Mouse (Mus musculus) right cerebral cortex, postnatal 14 days (tissue): ENCODE data around the gene Pmp22.

Experiments
- DNase-seq: peaks from one replicate; pipeline ENCODE4 v3.0.0; 2022

Gene Pmp22

DNA sequence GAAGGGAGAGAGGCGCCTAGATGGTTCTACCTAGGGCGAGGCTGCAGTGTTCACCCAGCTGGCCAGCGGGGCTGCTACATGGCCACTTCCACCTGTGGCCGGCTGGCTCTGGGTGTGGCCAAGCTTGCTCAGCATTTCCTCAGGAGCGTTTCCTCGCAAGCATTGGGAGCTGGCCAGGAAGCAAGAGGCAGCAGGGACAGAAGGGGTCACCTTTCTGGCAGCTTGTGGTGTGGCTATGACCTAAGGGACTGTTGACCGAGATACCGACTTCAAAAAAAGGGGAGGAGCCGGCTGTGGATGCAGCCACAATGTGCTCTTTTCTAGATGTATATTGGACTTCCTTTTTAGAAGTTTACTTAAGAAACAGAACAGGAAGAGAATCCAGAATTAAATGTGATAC is 593 bp downstream of the Pmp22 start:
- DNase-seq: no peak

DNA sequence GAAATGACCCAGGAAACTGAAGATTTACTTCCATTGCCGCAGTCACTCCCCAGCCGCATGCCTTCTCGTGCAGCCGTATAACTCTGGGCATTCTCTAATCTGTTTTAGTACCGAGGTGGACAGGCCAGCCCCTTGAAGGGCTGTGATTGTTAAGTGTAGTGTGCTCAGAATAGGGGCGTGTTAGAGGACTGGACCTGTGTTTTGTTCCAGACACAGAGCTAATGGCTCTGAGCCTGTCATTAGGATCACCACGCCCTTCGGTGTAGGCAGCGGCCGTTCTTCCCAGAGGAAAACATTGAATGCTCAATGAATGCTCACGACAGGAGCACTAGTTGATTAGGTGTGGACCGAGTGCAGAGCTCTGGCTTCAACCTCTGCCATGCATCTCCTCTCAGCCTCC is 1.1 kb downstream of the Pmp22 start:
- DNase-seq: no peak

DNA sequence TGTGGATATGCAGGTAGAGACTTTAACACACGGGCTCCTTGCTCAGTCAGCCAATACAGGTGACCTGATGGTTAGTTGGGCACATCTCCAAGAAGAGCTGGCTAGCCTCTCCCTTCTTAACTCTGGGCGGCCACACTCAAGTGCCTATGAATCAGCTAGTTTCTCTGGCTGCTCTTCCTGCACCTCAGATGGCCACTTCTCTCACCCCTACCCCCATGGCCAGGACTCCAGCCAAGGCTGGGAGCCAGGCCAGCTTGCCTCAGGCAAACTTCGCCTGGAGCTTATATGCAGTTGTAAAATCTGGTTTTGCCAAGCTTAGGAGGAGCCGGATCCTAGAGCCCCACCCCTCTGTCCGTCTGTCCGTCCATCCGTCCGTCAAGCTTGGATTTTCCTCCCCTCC is 1.7 kb downstream of the Pmp22 start:
- no peak for DNase-seq

DNA sequence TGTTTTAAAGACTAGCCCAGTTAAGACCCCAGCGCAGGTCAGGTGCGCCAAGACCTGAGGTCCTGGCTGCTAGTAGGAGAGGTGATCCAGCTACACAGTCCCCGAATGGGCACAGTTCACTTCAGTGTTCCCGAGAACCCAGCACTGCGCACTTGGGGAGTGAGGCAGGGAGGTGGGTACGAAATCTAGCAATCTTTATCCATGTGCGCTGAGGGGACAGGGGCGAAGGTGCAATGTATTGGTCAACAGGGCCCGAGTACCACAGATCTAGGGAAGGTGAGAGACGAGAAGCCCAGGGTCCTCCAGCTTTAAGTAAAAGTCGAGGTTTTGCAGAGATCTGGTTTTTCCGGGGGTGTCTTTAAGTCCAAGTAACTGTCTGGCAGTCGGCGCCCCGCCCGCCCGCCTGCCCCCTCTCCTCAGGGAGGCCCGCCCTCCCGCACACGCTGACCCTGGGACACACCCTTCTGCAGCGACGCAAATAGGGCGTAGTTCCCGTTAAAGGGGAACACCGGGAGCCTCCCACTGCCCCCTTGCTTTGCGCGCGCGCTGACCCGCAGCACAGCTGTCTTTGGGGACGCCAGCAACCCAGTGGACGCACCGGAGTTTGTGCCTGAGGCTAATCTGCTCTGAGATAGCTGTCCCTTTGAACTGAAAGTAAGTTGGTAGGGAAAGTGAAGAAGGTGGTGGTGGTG is 2.4 kb downstream of the Pmp22 start:
- no peak for DNase-seq

DNA sequence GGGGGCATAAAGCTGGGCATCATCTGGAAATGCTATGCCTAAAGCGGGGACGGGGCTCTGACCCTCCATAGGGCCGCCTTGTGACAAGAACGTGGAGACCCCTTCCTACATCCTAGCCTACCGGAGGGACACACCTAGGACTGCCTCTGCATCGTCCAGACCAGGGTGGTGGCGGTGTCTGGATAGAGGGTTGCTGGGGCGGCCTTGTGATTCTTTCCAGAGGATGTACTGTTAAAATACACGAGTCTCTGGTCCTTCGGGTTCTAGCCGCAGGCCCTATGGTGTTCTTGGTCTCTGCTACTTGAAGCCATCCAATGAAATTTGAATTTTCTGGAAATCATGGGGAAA is 2.9 kb downstream of the Pmp22 start:
- DNase-seq: no peak

DNA sequence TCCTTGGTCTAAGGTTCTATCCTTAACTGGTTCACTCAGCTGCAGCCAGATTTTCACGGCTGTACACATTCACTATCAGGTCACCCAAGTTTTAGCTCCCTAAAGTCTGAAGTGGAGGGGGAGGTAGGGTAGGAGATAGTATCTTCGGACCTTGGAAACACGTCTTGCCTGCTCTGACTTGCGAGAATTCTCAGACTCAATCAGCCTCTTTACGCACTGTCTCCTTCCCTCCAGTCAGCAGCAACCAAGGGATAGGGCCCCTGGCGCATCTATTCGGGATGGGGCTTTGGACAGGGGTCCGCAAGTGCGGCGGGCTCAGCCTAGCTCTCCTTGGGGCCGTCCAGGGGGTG is 3.3 kb downstream of the Pmp22 start:
- DNase-seq: no peak

DNA sequence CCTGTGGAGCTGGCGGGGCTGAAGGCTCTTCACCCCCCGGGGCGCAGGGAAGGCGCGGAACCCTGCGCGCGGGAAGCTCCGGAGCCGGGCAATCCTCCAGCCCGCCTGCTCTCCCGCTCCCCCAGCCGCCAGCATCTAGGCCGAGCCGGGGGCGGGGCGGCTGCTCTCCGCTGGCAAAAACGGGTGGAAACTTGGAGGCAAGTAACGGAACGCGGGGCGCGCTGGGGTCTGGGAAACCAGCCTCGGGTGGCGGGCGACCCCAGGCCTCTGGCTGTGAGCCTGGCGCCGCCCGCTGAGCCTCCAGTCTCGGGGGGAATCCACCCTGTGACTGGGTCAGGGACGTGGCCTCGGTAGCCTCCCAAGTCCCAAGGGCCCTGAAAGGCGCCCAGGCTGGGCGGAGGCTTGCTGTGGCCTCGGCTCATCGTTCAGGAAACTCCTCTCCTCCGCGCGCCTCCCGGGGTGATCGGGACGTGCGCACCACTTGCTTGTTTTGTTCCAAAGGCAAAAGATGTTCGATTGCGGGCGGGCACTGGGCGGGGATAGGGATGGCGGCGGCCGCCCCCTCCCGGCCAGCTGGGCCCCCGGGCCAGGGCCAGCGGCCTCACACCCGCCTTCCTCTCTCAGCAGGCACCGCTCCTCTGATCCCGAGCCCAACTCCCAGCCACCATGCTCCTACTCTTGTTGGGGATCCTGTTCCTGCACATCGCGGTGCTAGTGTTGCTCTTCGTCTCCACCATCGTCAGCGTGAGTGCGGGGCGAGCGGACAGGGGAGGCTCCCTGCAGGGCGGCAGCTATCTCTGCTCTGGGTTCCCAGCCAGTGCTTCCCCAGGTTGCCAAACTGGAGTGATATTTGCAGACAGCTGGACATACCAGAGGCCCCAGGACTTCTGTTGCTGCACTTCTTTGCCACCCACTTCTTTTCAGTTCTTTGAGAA is 4.0 kb downstream of the Pmp22 start:
- peak; percentile 69 for DNase-seq

DNA sequence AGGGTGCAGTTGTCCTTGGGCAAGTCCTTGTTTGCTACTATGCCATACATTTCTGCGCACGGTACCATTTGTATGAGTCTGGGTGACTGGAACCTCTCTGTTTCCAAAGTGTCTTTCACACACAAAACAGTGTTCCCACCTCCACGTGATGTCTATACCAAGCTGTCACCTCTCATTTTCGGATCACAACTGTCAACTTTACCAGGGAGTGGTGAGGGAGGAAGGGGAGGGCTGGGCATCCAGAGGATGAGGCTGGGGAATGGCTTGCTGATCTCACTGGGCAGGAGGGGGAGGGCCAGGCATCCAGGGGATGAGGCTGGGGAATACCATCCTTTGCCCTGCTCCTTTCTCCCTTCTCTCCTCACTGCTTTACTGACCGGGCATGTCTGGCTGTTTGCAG is 5.2 kb downstream of the Pmp22 start:
- no peak for DNase-seq

DNA sequence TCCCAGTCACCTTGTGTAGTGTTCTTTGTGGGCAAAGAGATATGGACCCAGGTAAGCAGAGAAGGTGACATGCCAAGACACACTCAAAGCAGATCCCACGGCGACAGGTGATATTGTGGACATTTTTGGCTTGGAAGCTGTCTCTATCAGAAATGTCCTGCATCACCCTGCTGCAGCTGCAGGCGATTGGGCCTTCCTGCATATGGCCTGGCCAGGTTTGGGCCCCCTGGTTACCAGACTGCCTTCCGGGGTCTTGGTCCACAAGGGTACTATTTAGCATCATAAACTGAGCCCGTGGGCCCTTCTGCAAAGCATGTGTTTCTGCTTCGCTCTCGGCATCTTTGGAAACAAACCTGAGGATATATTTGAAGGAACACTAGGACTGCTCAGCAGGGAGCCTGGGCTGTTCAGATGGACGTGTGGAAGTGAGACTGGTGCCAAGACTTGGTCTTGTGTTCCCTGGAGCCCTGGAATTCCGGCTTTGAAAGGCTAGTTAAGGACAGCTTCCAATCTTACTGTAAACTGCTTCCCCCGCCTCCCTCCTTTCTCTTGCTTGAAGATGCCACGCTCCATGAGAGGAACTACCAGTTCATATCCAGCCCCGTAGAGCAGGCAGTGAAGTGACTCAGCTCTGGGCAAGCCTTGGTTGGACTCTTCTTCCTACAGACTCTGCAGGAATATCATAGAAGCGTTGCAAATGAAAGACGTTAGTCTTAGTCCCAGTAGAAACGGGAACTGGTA is 6.1 kb downstream of the Pmp22 start:
- DNase-seq: no peak

DNA sequence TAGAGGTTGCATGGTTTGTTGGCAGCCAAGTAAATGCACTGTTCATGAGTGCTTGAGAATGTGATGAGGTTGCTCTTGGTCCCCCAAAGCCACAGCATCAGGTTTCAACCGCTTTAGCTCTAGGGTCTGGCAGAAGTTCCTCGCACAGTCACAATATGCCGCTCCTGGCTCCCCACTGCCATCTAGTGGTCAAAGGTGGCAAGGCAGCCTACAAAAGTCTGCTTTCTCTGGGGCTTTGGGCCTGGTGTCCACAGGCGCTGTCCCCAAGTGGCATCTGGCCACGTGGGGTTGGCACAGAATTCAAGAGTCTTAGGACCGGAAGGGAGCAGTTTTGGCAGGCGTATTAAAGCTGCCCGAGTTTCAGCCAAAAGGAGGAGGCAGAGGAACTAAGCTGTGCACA is 6.8 kb downstream of the Pmp22 start:
- peak; percentile 92 for DNase-seq

DNA sequence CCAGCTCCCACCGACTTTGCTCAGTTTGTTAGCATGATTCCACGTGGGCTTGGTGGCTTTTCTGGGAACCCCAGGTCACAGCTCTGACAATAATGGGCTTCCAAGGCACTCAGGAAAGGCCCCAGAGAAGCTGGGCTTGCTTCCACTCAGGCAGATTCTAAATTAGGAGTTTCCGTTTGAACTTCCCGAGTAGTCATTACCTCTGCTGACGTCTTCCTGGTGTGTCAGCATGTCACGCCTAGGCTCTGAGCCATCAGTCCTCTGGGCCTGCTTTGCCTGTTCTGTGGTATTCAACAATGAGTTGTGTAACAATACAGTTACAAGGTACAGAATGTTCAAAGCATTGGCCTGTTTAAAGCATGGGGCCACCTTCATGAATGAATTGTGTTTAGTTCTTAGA is 7.4 kb downstream of the Pmp22 start:
- no peak for DNase-seq

DNA sequence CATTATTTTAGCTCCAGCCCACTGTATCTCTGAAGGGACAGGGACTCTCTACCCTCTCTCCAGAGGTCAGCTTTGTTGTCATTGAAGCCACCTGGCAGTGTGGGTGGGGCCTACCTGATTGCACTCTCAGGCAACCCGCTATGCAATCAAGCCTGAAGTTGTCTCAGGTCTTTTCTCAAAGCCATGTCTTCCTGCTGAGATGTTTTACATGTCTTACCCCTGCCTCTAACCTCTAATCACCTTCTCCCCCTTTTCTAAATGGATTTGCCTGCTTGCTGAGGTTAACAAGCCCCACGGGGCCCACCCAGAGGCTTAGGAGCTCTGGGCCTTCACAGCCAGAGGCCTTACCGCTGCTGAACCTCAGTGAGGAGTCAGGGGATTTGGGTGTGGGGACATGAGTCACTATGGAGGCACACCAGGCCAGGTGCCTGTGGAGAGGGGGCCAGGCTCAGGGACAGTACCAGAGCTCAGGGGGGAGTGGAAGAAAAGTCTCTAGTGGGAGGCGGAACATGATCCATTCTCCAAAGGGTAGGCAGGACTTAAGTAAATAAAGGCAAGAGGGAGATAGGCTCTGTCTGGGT is 8.1 kb downstream of the Pmp22 start:
- no peak for DNase-seq

DNA sequence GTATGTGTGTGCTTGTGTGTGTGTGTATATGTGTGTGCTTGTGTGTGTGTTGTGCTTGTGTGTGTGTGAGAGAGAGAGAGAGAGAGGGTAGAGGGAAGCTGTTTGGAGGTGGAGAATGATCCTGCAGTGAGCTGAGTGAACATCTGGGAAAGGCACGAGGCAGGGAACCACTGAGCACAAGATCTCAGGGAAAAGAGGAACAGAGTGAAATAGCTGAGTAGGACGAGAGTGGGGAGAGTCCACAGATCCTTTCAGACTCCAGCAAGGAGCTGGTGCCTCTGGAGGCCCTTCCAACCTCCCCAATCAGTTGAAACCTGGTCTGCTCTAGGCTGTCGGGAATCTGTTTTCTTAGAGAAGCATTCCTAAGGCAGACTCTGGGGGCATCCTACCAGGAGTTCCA is 10.0 kb downstream of the Pmp22 start:
- DNase-seq: no peak

DNA sequence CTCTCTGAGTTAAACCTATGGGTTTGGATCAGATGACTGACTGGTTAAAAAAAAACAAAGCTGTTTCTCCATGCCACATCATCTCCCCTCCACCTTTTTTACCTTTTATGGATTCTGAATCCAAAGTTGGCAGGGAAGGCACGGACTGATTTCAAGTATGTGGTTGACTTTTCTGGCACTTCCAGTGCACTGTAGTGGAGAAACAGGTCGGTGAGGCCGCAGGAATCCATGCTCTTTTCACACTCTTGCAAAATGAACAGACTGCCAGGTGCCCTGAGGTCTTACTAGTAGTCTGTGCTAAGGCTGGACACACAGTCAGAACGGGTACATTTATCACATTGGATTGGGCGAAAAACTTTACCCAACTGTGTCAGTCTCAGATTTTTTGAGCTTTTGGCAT is 13.5 kb downstream of the Pmp22 start:
- no peak for DNase-seq

DNA sequence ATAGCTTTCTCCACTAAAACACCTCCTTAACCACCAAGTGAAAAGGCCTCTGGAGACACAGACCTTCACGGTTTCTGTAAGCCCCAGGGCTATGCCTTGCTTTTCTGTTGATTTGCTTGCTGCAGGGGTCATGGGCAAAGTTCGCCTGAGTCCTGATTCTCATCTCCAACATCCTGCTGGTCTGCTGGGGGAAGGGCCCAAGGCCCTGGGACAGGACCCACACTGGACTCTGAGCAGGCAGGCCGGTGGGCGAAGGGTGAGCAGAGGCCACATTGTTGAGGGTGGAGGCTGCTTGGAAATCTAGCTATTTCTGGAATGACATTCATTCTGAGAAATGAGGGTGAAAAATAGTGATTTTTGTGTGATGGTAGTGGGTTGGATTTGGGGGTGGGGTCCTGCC is 14.0 kb downstream of the Pmp22 start:
- no peak for DNase-seq

DNA sequence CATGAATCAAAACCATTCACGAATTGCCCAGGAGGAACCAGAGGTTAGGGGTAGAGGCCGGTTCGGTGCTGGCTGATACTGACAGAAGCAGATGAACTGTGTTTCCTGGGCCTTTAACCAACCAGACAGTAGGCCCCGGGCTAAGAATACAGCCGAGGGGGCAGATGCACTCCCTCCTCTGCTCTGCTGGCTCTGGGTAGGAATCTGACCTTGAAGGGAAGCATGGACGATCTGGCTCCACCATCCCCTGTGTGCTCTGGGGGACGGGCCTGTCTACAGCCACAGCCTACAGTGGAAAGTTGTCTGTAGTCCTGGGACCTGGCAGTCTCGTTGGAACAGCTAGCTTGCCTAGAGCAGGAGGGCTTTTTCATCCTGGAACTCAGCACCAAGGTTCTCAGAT is 14.7 kb downstream of the Pmp22 start:
- DNase-seq: no peak

DNA sequence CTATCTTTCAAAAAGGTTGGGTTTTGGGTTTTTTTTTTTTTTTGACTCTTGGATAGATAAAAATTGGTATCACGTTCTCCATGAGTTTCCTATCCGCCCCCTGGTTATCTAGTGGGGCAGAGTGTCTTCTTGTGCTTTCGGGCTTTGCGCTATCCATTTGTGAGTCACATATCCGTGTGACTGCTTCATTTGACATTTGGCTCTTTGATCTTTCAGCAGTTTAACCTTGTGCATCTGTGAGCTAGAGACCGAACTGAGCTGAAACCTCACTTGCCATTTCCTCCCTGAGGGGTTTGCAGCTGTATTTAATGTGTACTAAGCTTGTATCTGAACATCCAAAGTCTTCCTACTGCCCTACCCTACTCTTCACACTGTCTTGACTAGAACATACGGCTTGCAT is 17.8 kb downstream of the Pmp22 start:
- DNase-seq: no peak

DNA sequence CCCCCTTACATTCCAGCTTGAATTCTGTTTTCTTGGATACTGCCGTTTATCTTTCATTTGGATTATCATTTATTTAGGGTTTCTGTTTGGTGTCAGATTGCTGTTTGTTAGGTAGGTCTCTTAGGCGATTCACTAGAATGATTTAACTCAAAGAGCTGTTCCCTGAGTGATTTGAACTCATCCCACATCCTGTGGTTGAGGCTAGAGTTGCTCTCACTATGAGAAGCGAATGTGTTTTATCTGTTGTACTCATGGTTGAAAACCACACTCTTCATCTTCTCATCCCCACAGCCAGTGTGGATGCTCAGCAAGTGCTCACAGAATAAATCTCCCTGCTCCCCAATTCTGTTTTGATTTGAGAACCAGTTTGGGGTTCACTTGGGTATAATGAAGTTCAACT is 19.5 kb downstream of the Pmp22 start:
- no peak for DNase-seq

DNA sequence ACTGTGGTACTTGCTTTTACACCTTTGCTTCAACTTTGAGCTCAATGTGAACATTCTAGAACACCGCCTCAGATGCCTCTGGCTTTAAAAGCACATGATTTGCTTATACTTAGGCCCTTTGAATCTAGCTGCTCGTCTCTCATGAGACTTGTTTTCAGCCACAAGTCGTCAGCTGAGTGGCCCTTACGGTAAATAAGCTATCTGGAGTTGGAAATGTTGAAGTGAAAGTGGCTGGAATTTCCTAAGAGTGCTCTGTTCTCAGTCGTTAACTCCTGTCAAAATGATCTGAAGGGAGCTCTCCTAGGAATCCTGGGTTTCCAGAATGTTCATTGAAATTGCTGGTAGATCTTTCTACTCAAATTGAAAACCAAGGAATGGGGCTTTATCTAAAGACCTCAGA is 23.1 kb downstream of the Pmp22 start:
- DNase-seq: no peak

DNA sequence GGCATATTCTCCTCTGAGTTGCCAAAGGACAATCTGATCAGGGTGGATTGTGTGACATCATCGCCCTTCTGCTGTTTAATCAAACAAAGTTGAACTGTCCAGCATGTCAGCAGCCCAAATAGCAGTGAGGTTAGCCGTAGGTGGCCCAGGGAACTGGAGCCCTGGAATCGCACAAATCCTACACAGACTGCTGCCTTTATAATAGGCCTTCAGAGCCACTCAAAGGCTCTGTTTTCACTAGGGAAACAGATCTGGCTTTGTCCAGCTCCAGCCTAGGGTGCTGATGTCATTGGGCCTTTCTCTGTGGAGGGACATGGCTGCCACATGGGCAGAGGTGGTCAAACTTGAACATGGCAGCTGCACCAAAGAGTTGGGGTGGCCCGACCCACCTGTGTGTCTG is 28.3 kb downstream of the Pmp22 start:
- no peak for DNase-seq

DNA sequence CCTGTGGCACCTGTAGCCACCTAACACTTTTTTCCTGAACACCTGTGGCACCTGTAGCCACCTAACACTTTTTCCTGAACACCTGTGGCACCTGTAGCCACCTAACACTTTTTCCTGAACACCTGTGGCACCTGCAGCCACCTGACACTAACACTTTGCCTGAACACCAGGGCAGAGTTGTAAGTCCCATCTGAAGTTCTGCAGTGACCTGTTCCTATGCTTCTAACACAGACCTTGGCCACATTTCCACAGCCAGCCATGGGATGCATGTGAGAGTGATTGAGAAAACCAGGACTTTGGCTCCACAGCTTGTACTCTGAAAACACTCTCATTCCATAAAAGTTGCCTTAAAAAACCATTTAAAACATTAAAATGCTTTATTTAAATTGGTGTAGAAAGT is 32.1 kb downstream of the Pmp22 start:
- DNase-seq: no peak

DNA sequence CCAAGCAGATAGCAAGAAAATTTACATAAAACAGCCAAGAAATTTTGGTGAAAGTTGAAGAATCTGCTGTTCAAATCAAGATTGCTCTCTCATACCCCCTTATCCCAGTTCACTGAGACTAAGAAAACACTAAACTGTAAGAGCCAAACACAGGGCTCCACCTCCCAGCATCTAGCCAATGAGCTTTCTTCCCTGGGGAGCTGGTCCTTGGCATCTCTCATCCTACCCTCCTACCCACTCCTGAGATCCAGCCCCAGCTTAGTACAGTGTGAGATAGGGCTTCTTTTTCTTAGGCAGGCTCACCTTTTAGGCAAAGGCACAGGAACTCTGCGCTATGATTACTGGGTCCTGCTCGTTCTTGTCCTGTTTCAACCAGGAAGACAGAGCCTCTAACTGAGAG is 34.0 kb downstream of the Pmp22 start:
- DNase-seq: no peak

DNA sequence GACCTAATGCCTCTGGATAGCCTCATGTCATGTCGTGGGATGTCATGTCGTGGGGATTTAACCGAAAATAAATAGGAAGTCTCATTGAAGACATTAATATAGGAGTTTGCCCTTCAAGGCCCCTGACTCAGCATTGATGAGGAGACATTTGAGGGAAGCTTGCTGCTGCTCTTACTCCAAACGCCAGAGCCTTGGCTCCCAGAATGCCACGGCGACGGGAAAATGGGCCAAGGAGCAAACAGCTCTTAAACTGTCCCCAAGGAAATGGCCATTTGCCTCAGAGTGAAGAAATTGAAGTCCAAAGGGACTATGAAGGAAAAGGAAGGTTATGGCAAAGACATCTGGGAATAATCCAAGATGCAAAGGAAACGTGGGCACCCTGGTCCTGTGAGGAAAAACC is 34.8 kb downstream of the Pmp22 start:
- DNase-seq: no peak
